Mouse (Mus musculus): ENCODE measurements around the gene Olfr361. TPM values are rescaled to one million over a fixed set of nuclear protein-coding genes. Genes with fewer than 3 reads are reported as not detected.
"Not testable (repeated sequence)": the region's sequence is repeated elsewhere in the genome, so short reads cannot be mapped to it uniquely, and the experiment has no call there.

The Olfr361 gene
- polyA plus RNA-seq (2015; fragmentation: Nextera tagmentation; extraction: Ambion mirVana), result not detected in 2 replicates

DNA sequence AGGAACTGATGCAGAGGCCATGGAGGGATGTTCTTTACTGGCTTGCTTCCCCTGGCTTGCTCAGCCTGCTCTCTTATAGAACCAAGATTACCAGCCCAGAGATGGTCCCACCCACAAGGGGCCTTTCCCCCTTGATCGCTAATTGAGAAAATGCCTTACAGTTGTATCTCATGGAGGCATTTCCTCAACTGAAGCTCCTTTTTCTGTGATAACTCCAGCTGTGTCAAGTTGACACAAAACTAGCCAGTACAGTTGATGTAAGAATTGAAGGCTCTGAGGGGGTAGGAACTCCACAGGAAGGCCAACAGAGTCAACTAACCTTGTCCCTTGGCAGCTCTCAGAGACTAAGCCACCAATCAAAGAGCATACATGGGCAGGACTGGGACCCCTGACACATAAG, at the start of gene Olfr361:
TSS of gene Olfr361 (minus strand) at position 101 of the 400 bp plus-strand sequence.
- WGBS, result 47% methylated on average over 1 of the region's 1 CpGs
- ATAC-seq (replicated peaks; ENCODE audit: insufficient number of reproducible peaks, insufficient read depth, low FRiP score, low read depth), result not testable (repeated sequence)

DNA sequence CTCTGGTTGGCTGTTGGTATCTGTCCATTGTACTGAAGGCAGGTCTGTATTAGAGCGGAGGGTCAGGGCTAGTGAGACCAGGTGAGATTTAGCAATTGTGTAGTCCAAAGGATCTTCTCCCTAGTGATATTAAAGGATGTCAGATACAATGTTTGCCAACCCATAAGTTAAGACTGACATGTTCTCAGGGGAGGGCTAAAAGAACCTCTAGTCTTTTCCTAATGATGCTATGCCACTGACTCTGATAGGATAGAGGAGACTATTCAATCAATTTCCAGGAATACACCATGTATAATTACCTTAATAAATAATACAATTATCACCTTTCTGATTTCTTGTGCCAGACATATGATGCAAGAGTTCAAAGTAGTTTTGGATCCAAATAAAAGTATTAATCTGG, 28.7 kb upstream of the Olfr361 start, which contains the start of gene Olfr362:
TSS of gene Olfr362 (minus strand) at position 101 of the 400 bp plus-strand sequence.
- 88% methylated on average over 1 of the region's 1 CpGs for WGBS
- Histone ChIP-seq H3K27ac (no peak within 1 kb of the TSS), H3K4me3 (no peak within 1 kb of the TSS), H3K4me1 (replicated peaks) (no peaks in the 10 kb centered on the region), H3K4me2 (no peak within 1 kb of the TSS), H3K36me3 (no peaks in the 10 kb centered on the region), H3K9me3 (replicated peaks) (peaks cover 16% of the 10 kb centered on the region; the same call in 1 of the 2 replicates), H3K9ac (no peak within 1 kb of the TSS), H3K27me3 (no peaks in the 10 kb centered on the region)
- no peak for ATAC-seq (replicated peaks; ENCODE audit: insufficient number of reproducible peaks, insufficient read depth, low FRiP score, low read depth)

More for the DNA sequence above, at the start of gene Olfr361:
- not testable (repeated sequence) for H3K4me1 ChIP-seq (replicated peaks); H3K27ac ChIP-seq; H3K4me3 ChIP-seq; H3K4me2 ChIP-seq; H3K27me3 ChIP-seq; H3K9me3 ChIP-seq (replicated peaks); H3K36me3 ChIP-seq; H3K9ac ChIP-seq

DNA sequence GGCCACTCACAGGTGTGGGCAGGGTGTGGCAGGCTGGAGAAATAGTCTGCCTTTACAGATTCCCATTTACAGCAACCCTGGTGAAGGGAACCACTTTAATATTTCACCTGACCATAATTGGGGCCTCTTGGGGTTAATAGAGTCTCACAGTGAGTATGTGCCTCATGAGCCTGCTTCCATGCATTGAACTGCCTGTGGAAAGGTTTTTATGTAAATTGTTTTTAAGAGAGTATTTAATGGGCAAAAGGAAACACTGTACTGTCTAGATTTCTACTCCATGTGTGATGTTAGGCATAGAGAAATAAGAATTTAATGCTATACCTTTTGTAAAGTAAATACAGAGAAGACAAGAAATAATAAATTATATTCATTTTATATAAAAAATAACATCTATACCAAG, 23.6 kb downstream of the Olfr361 start, which contains the start of gene Olfr360:
TSS of gene Olfr360 (plus strand) at position 301 of the 400 bp plus-strand sequence.
- H3K4me1 ChIP-seq (replicated peaks), result no peaks in the 10 kb centered on the region
- no peaks in the 10 kb centered on the region for H3K27me3 ChIP-seq
- no peaks in the 10 kb centered on the region for H3K9me3 ChIP-seq (replicated peaks)
- ATAC-seq (replicated peaks; ENCODE audit: insufficient number of reproducible peaks, insufficient read depth, low FRiP score, low read depth), result no peak
- H3K9ac ChIP-seq, result no peak within 1 kb of the TSS
- no peak within 1 kb of the TSS for H3K4me2 ChIP-seq
- H3K36me3 ChIP-seq, result no peaks in the 10 kb centered on the region
- H3K27ac ChIP-seq, result no peak within 1 kb of the TSS
- no peak within 1 kb of the TSS for H3K4me3 ChIP-seq

Other genes starting within 250 kb of the Olfr361 start
- not detected in 2 replicates for gene Olfr350, start 243.0 kb downstream of the Olfr361 start, polyA plus RNA-seq (2015; fragmentation: Nextera tagmentation; extraction: Ambion mirVana)
- not detected in 2 replicates for gene Olfr351, start 226.6 kb downstream of the Olfr361 start, polyA plus RNA-seq (2015; fragmentation: Nextera tagmentation; extraction: Ambion mirVana)
- not detected in 2 replicates for gene Olfr352, start 220.8 kb downstream of the Olfr361 start, polyA plus RNA-seq (2015; fragmentation: Nextera tagmentation; extraction: Ambion mirVana)
- gene Olfr353, start 196.4 kb downstream of the Olfr361 start, polyA plus RNA-seq (2015; fragmentation: Nextera tagmentation; extraction: Ambion mirVana), result not detected in 2 replicates
- gene Olfr354, start 183.6 kb downstream of the Olfr361 start, polyA plus RNA-seq (2015; fragmentation: Nextera tagmentation; extraction: Ambion mirVana), result not detected in 2 replicates
- not detected in 2 replicates for gene Olfr355, start 160.4 kb downstream of the Olfr361 start, polyA plus RNA-seq (2015; fragmentation: Nextera tagmentation; extraction: Ambion mirVana)
- not detected in 2 replicates for gene Olfr356, start 152.2 kb downstream of the Olfr361 start, polyA plus RNA-seq (2015; fragmentation: Nextera tagmentation; extraction: Ambion mirVana)
- gene Olfr357, start 95.5 kb downstream of the Olfr361 start, polyA plus RNA-seq (2015; fragmentation: Nextera tagmentation; extraction: Ambion mirVana), result not detected in 2 replicates
- gene Olfr358, start 80.0 kb downstream of the Olfr361 start, polyA plus RNA-seq (2015; fragmentation: Nextera tagmentation; extraction: Ambion mirVana), result not detected in 2 replicates
- gene Olfr360, start 23.5 kb downstream of the Olfr361 start, polyA plus RNA-seq (2015; fragmentation: Nextera tagmentation; extraction: Ambion mirVana), result not detected in 2 replicates
- gene Olfr362, start 28.6 kb upstream of the Olfr361 start, polyA plus RNA-seq (2015; fragmentation: Nextera tagmentation; extraction: Ambion mirVana), result not detected in 2 replicates
- gene Olfr364-ps1, start 50.0 kb upstream of the Olfr361 start, polyA plus RNA-seq (2015; fragmentation: Nextera tagmentation; extraction: Ambion mirVana), result not detected in 2 replicates
- not detected in 2 replicates for gene Olfr365, start 98.9 kb upstream of the Olfr361 start, polyA plus RNA-seq (2015; fragmentation: Nextera tagmentation; extraction: Ambion mirVana)
- not detected in 2 replicates for gene Olfr366, start 122.3 kb upstream of the Olfr361 start, polyA plus RNA-seq (2015; fragmentation: Nextera tagmentation; extraction: Ambion mirVana)
- gene Olfr368, start 237.2 kb upstream of the Olfr361 start, polyA plus RNA-seq (2015; fragmentation: Nextera tagmentation; extraction: Ambion mirVana), result not detected in 2 replicates